Mouse (Mus musculus): ENCODE measurements around the gene Med4.

Gene Med4

GRCm38 (mm10) chr14:73509765-73510423 lies at the start of gene Med4:
TSS of gene Med4 (plus strand) at chr14:73510025.
- DNase-seq (ENCODE audit: low read depth) = peak; percentile 86

GRCm38 (mm10) chr14:73460514-73461134 lies 49.2 kb upstream of the Med4 start:
- no peak for DNase-seq (ENCODE audit: low read depth)

- DNase-seq (ENCODE audit: low read depth) = no peak
Observed at GRCm38 (mm10) chr14:73462211-73462610, 47.6 kb upstream of the Med4 start.

GRCm38 (mm10) chr14:73467697-73468096 lies 42.1 kb upstream of the Med4 start:
- no peak for DNase-seq (ENCODE audit: low read depth)

- no peak for DNase-seq (ENCODE audit: low read depth)
Observed at GRCm38 (mm10) chr14:73469506-73469905, 40.3 kb upstream of the Med4 start.

- no peak for DNase-seq (ENCODE audit: low read depth)
Observed at GRCm38 (mm10) chr14:73470593-73470992, 39.2 kb upstream of the Med4 start.

GRCm38 (mm10) chr14:73472205-73472604 lies 37.6 kb upstream of the Med4 start:
- DNase-seq (ENCODE audit: low read depth) = no peak

- no peak for DNase-seq (ENCODE audit: low read depth)
Observed at GRCm38 (mm10) chr14:73473670-73474460, 36.0 kb upstream of the Med4 start.

GRCm38 (mm10) chr14:73474636-73475093 lies 35.2 kb upstream of the Med4 start:
- DNase-seq (ENCODE audit: low read depth) = peak; percentile 29

GRCm38 (mm10) chr14:73475506-73475905 lies 34.3 kb upstream of the Med4 start:
- no peak for DNase-seq (ENCODE audit: low read depth)

- no peak for DNase-seq (ENCODE audit: low read depth)
Observed at GRCm38 (mm10) chr14:73476361-73476934, 33.4 kb upstream of the Med4 start.

- no peak for DNase-seq (ENCODE audit: low read depth)
Observed at GRCm38 (mm10) chr14:73477077-73477476, 32.7 kb upstream of the Med4 start.

GRCm38 (mm10) chr14:73478321-73478720 lies 31.5 kb upstream of the Med4 start:
- no peak for DNase-seq (ENCODE audit: low read depth)

- DNase-seq (ENCODE audit: low read depth) = no peak
Observed at GRCm38 (mm10) chr14:73479771-73480170, 30.1 kb upstream of the Med4 start.

GRCm38 (mm10) chr14:73483516-73484229 lies 26.2 kb upstream of the Med4 start:
- DNase-seq (ENCODE audit: low read depth) = no peak

GRCm38 (mm10) chr14:73484366-73485110 lies 25.3 kb upstream of the Med4 start:
- no peak for DNase-seq (ENCODE audit: low read depth)

- DNase-seq (ENCODE audit: low read depth) = no peak
Observed at GRCm38 (mm10) chr14:73486641-73487040, 23.2 kb upstream of the Med4 start.

- no peak for DNase-seq (ENCODE audit: low read depth)
Observed at GRCm38 (mm10) chr14:73493356-73493755, 16.5 kb upstream of the Med4 start.

GRCm38 (mm10) chr14:73494122-73494521 lies 15.7 kb upstream of the Med4 start:
- no peak for DNase-seq (ENCODE audit: low read depth)

GRCm38 (mm10) chr14:73495753-73496152 lies 14.1 kb upstream of the Med4 start:
- no peak for DNase-seq (ENCODE audit: low read depth)

GRCm38 (mm10) chr14:73501283-73501682 lies 8.5 kb upstream of the Med4 start:
- no peak for DNase-seq (ENCODE audit: low read depth)
